Mouse (Mus musculus) E14TG2a.4 (cell line): Measurements from ENCODE around the gene Nktr.

Source experiments
- CTCF ChIP-seq: conservative IDR thresholded peaks from 2 replicates; pipeline ENCODE4 v1.5.1; 2014; ENCODE audit warnings: low read length
- NANOG ChIP-seq: IDR thresholded peaks from 2 replicates; pipeline ENCODE4 v1.6.1; 2014; ENCODE audit warnings: borderline replicate concordance, low read length, mixed read lengths

- TF ChIP-seq CTCF (peak; percentile 57), NANOG (no peak)
Measured at GRCm38 (mm10) chr9:121671300-121671699, 47.7 kb upstream of the Nktr start.
